Mouse (Mus musculus): Measurements from ENCODE around the gene Sgip1.

DNA sequence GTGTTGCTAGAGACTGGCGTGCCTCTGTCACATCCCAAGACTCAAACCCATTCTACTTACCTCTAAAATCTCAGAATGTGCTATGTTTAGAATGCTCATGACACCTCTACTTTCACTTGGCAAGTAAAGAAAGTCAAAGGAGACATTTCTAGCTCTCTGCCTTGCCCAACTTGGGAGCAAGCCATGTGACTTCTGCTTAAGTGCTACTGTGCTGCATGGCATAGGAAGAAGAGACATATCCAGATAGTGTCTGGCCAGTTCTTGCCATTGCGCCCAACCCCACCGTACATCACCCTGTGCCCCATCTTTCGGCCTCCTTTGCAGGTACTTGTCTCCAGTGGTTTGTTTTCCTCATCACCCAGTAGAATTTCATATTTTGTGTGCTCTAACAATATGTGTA lies 60.8 kb downstream of the Sgip1 start:
- TF ChIP-seq POLR2A (IDR thresholded peaks at IDR 0.05; ENCODE audit: borderline replicate concordance, extremely low read depth, low read depth, low read length) (no peak), CTCF (IDR thresholded peaks at IDR 0.05; ENCODE audit: insufficient read depth, low read length) (no peak)
